Mouse (Mus musculus) limb, embryonic 11.5 days (tissue): ENCODE measurements around the gene Zfp59. TPM values are rescaled to one million over a fixed set of nuclear protein-coding genes. Genes with fewer than 3 reads are reported as not detected.
"Not testable (repeated sequence)": the region's sequence is repeated elsewhere in the genome, so short reads cannot be mapped to it uniquely, and the experiment has no call there.

Experiments
- ATAC-seq: fragments of 200-750 bp; cut with Nextera tagmentation; 2 replicates; pipeline ENCODE4 v1.8.0; 2017; ENCODE audit warnings: low read depth; ENCODE audit not compliant: insufficient number of reproducible peaks, low FRiP score, low TSS enrichment
- DNase-seq: peaks from one replicate; pipeline ENCODE4 v3.0.0-alpha.2; 2015; ENCODE audit warnings: low spot score
- H3K27ac ChIP-seq: fragments of 300-500 bp; sonication (generic); replicated peaks from 2 replicates; pipeline ENCODE4 v1.5.1; 2014; ENCODE audit warnings: low read depth, mild to moderate bottlenecking, low read length
- H3K27me3 ChIP-seq: fragments of 300-500 bp; sonication (generic); 2 replicates; pipeline ENCODE4 v1.6.1; 2014; ENCODE audit warnings: mild to moderate bottlenecking, low read length, mixed read lengths; ENCODE audit not compliant: control insufficient read depth, insufficient read depth
- H3K36me3 ChIP-seq: fragments of 300-500 bp; sonication (generic); 2 replicates; pipeline ENCODE4 v1.6.1; 2014; ENCODE audit warnings: mild to moderate bottlenecking, low read length, moderate library complexity, mixed read lengths; ENCODE audit not compliant: control insufficient read depth, insufficient read depth
- H3K4me1 ChIP-seq: fragments of 300-500 bp; sonication (generic); 2 replicates; pipeline ENCODE4 v1.6.1; 2014; ENCODE audit warnings: low read length, mixed read lengths; ENCODE audit not compliant: control insufficient read depth, insufficient read depth
- H3K4me2 ChIP-seq: fragments of 300-500 bp; sonication (generic); 2 replicates; pipeline ENCODE4 v1.6.1; 2014; ENCODE audit warnings: low read depth, mild to moderate bottlenecking, moderate library complexity; ENCODE audit not compliant: severe bottlenecking
- H3K4me3 ChIP-seq: fragments of 300-500 bp; sonication (generic); 2 replicates; pipeline ENCODE4 v1.5.1; 2014; ENCODE audit warnings: low read depth, low read length
- H3K9ac ChIP-seq: fragments of 300-500 bp; sonication (generic); 2 replicates; pipeline ENCODE4 v1.6.1; 2014; ENCODE audit warnings: mild to moderate bottlenecking, low read length
- H3K9me3 ChIP-seq: fragments of 300-500 bp; sonication (generic); 2 replicates; pipeline ENCODE4 v1.6.1; 2016; ENCODE audit warnings: low read length; ENCODE audit not compliant: control insufficient read depth
- WGBS: fragments of 180-500 bp; shearing (Covaris S2); extraction: QIAGEN DNeasy Blood & Tissue Kit; methylation state at CpG from one replicate; pipeline ENCODE4 v1.1.7; 2014; 5-methylcytosine and 5-hydroxymethylcytosine counted together
- polyA plus RNA-seq: library from polyadenylated mRNA; unstranded; fragments of >200 nt; fragmentation: Nextera tagmentation; extraction: Ambion mirVana; gene quantifications from 2 replicates; pipeline ENCODE4 v1.2.1, GENCODE M21; 2014

Gene Zfp59
- polyA plus RNA-seq, 1 experiment from 2014 or later, result 10.1 TPM

DNA sequence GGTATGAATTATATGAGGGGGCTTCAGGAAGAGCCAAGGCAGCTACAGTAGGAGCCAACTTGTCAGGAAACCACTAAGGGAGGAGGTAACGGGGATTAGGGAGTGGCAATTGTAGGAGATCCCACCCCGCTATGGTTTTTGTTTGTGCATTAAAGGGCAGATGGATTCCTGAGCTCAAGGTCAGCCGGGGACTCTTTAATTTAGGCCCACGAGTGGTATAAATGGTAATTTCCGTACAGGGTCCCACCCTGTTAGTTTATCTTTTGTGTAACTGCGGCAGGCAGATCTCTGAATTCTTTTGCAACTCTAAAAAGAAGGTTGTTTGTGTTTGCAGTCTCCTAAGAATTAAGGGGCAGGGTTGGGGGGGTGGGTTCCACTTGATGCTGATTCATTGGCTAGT lies 1.7 kb downstream of the Zfp59 start:
- Histone ChIP-seq H3K4me3 (no peak overlapping the region), H3K36me3 (no peaks in the 10 kb centered on the region), H3K4me2 (no peak overlapping the region), H3K27me3 (no peaks in the 10 kb centered on the region), H3K9ac (no peak overlapping the region), H3K4me1 (no peaks in the 10 kb centered on the region; the same call in 1 of the 2 replicates), H3K27ac (no peak overlapping the region), H3K9me3 (no peaks in the 10 kb centered on the region)
- DNase-seq (no peak), ATAC-seq (no peak)
- WGBS, result 92% methylated on average over 6 of the region's 6 CpGs

DNA sequence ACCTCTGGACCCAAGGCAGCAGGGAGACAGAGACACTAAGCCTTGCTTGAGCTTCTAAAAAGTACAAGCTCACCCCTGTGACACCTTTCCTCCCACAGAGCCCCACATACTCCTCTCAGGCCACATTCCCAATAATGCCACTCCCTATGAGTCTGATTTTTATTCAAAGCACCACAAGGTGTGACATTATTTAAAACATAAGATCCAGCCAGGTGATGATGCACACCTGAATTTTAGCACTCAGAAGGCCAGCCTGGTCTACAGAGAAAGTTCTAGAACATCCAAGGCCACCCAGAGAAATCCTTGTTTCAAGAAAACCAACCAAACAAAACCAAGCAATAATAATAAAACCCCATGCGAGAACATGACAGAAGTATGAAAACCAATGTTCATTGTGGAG lies 18.8 kb downstream of the Zfp59 start, which contains the start of gene Zfp607a:
Gene Zfp607a, plus strand, starts transcription at position 301 of the 400 bp plus-strand sequence.
- no peak within 1 kb of the TSS for H3K4me2 ChIP-seq
- WGBS, result 95% methylated on average over 1 of the region's 1 CpGs
- ATAC-seq (no peak), DNase-seq (no peak)
- H3K27me3 ChIP-seq, result no peaks in the 10 kb centered on the region
- H3K27ac ChIP-seq, result no peak within 1 kb of the TSS
- H3K9ac ChIP-seq, result no peak within 1 kb of the TSS
- no peak within 1 kb of the TSS for H3K4me3 ChIP-seq
- no peaks in the 10 kb centered on the region for H3K4me1 ChIP-seq
- no peaks in the 10 kb centered on the region for H3K36me3 ChIP-seq
- H3K9me3 ChIP-seq, result no peaks in the 10 kb centered on the region

DNA sequence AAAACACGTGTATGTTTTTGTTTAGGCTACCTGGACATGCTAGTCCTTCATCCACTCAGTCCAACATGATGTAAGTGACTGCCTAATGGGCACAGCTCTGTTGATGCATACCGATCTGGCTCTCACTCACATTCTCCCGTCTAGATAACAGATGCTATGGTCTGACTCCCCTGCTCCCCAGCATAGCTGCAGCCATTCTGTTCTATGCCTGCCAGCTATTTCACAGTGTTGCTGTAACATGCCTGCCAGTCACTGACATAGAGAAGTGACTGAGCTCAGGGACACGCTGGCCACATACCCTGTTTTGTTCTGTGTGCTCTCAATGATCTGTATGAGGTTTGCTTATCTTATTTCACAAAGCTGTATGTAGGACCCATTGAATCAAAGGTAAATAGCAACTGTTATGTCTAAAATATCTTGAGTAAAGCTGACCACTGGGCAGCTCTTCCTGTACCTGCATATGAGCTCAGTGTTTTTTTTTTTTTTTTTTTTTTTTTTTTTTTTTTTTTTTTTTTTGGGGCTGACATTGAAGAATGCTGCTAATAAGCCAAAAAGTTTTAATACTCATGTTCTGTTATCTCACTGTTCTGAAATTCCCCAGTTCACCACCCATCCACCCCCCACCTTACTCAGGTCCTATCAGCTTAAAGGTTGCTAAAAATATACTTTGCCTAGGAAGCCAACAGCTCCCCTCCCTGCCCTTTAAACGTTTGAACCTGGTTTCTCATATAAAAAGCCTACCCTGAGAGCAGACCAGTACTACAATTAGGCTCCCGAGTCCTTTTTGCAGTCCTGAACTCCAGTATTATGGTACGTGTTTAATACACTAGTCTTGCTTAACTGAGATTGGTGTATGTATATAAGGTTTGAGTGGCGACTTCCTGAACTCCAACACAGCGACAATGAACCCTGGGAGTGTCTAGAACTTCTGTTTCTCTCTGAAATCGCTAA lies 21.2 kb downstream of the Zfp59 start:
- no peak; the same call in 1 of the 2 replicates for ATAC-seq
- no peaks in the 10 kb centered on the region for H3K4me1 ChIP-seq

DNA sequence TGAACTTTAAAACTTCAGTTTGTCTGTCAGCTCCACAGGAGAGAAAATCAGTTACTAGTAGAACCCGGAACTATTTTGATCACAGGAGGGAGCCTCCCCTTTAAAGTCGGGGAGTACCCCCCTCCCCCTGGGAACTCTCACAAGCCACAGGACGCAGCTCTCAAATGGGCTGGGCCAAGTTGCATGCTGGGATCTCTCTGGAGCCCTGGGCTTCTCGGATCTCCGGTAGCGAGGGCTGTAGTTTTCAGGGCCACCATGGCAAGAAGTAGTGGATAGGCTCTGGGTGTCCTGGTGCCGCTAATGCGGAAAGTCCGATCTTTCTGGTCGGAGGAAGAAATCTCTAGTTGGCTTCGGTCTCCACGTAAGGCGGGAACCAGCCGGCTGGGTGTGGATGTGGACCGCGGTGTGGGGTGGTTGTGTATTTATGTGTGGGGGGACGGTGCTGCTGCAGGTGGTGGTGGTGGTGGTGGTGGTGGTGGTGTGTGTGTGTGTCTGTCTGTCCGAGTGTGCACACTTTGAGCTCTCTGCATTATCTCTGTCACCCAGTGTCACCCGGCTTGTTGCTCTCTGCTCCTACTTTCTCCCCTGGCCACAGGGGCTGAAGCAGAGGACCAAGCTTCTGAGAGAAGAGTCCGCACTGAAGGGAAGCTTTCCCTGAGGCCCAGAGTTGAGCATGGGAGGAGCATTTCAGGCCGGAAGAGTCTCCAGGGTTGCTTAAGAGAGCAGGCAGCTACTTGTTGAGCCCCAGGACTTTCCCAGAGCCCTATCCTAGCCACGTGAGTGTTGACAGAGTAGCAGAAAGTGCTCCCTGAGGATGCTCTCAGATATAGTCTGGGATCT lies 22.2 kb downstream of the Zfp59 start:
- Histone ChIP-seq H3K4me2 (peak overlapping the region; percentile 73), H3K9me3 (no peaks in the 10 kb centered on the region), H3K9ac (peak overlapping the region; percentile 78), H3K36me3 (peaks cover 2% of the 10 kb centered on the region; the same call in 1 of the 2 replicates), H3K27ac (no peak overlapping the region; the same call in 1 of the 2 replicates), H3K4me1 (no peaks in the 10 kb centered on the region), H3K4me3 (peak overlapping the region; percentile 59), H3K27me3 (no peaks in the 10 kb centered on the region)
- WGBS, result under 1% methylated on average over 22 of the region's 22 CpGs
- peak; percentile 72 for DNase-seq
- ATAC-seq, result peak; percentile 87

More for the DNA sequence above, 21.2 kb downstream of the Zfp59 start:
- Histone ChIP-seq H3K36me3 (peaks cover 2% of the 10 kb centered on the region; the same call in 1 of the 2 replicates), H3K4me2 (peak overlapping the region; percentile 73), H3K9ac (peak overlapping the region; percentile 78; the same call in 1 of the 2 replicates), H3K27me3 (no peaks in the 10 kb centered on the region), H3K27ac (no peak overlapping the region), H3K4me3 (peak overlapping the region; percentile 59), H3K9me3 (no peaks in the 10 kb centered on the region)
- no peak for DNase-seq
- 34% methylated on average over 10 of the region's 10 CpGs for WGBS

DNA sequence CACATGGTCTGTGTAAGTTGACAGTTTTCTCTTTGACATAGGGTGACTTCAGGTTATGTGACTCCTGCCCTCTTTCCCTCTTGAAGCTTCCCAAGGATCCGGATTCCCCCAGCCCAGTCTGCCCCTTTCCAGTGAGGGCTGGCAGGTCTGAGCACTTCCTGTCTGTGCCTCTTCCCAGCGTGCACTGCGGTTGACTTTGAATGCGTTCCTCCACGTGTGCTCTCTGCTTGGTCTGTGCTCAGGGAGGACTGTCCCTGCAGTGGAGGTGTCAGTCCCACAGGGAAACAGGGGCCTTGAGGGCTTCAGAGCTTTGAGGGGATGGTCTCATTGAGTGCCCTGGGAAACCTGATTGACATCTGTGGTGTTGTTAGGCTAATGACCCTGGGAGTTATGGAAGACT lies 24.2 kb downstream of the Zfp59 start:
- not testable (repeated sequence) for H3K27ac ChIP-seq, H3K4me3 ChIP-seq, H3K9ac ChIP-seq, H3K27me3 ChIP-seq, DNase-seq, H3K36me3 ChIP-seq, H3K9me3 ChIP-seq, H3K4me1 ChIP-seq, H3K4me2 ChIP-seq, ATAC-seq
- 86% methylated on average over 5 of the region's 5 CpGs for WGBS

DNA sequence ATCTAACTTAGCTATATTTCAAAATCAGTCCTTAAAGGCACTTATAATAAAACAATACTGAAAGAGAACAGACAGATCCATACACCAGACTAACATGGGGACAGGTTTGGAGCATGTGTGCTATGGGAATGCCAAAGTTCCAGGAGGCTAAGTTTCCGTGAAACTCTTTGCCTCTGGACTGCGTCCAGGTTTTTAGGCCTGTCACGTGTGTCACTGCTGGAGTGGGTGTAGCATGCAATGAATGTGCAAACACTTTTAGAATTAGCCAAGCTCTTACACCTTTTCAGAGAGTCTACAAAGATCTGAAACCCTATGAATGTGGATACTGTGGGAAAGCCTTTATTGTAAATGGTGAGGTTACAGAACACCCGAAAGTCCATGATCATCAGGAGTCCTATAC lies 43.3 kb downstream of the Zfp59 start:
- 95% methylated on average over 4 of the region's 4 CpGs for WGBS
- Histone ChIP-seq H3K4me3 (no peak overlapping the region), H3K27me3 (no peaks in the 10 kb centered on the region), H3K4me1 (no peaks in the 10 kb centered on the region), H3K27ac (no peak overlapping the region), H3K4me2 (no peak overlapping the region), H3K9ac (no peak overlapping the region), H3K9me3 (no peaks in the 10 kb centered on the region), H3K36me3 (peaks cover 5% of the 10 kb centered on the region; the same call in 1 of the 2 replicates)
- no peak for ATAC-seq
- DNase-seq, result no peak

DNA sequence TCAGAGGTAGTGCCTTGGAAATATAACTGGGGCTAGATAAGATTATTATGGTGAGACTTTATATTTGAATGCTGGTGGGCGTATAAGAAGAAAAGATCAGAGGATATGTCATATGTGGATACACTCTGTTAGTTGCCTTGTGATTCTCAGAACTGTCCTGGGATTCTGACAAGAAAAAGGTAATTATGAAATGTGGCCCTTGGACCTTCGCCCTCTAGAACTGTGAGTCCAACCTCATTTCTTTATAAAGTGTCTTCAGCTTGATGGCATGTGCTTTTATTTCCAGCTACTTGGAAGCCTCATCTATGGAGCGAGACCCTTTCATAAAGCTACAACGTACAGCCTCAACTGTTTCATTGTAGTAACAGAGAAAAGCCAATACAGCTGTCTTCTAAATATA lies 62.2 kb downstream of the Zfp59 start:
- no peak overlapping the region for H3K4me3 ChIP-seq
- H3K4me1 ChIP-seq, result no peaks in the 10 kb centered on the region
- no peak overlapping the region for H3K4me2 ChIP-seq
- no peak overlapping the region for H3K27ac ChIP-seq
- H3K36me3 ChIP-seq, result no peaks in the 10 kb centered on the region
- ATAC-seq (no peak), DNase-seq (no peak)
- no peak overlapping the region for H3K9ac ChIP-seq
- no peaks in the 10 kb centered on the region for H3K9me3 ChIP-seq
- WGBS, result 91% methylated on average over 4 of the region's 4 CpGs
- H3K27me3 ChIP-seq, result no peaks in the 10 kb centered on the region
